Comparison of ENCODE assay signal across 8 mouse cellular contexts in the genomic region with DNA sequence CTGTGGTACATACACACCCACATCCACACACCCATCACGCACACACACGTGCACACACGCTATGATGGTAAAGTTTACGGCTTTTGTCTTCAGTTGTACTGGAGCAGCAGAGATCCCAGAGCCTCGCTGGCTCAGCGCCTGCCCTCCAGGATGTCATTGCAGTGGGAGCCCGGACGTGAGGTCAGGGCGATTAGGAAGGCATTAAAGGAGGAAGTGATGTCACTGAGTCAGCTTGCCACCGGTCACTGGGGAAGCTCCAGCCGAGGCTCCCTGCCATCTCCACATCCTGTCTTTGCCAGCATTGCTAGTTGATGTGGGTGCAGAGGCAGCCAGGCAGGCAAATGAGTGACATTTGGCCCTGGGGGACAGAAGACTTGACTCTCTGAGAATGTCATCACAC.
DNase-seq lines count a peak whose midpoint lies in the region; ATAC-seq and TF ChIP-seq lines count a peak whose summit lies in the region.

No protein-coding gene starts in this region.

- H3K36me3 ChIP-seq in intestine, postnatal 0 days (ENCODE audit: control insufficient read depth, insufficient read depth): peaks cover 4% of the 10 kb centered on the region; the same call in 1 of the 2 replicates

- H3K4me2 ChIP-seq in intestine, postnatal 0 days (replicated peaks; ENCODE audit: low read depth): peak overlapping the region; percentile 24; the same call in 1 of the 2 replicates

- peak overlapping the region; percentile 57 for H3K27ac ChIP-seq in intestine, postnatal 0 days (ENCODE audit: low read depth, low read length)

- H3K4me1 ChIP-seq in intestine, postnatal 0 days (replicated peaks; ENCODE audit: control insufficient read depth, insufficient read depth, low read length): no peaks in the 10 kb centered on the region

- intact Hi-C loops in left cerebral cortex, postnatal 4 days (cut with DNase I): no loop called here

- 57% methylated on average over 11 of the region's 11 CpGs for WGBS in intestine, postnatal 0 days

- H3K9ac ChIP-seq in intestine, postnatal 0 days (ENCODE audit: low read depth, low read length): no peak overlapping the region

- no peak for TF ChIP-seq CTCF in intestine, postnatal 0 days (IDR thresholded peaks at IDR 0.05; ENCODE audit: low read depth)

- no peaks in the 10 kb centered on the region for H3K27me3 ChIP-seq in intestine, postnatal 0 days (replicated peaks; ENCODE audit: control insufficient read depth, insufficient read depth, low read length)

- peak; percentile 20 for DNase-seq in embryo, embryonic 10 days (ENCODE audit: low spot score)
- DNase-seq in embryo, embryonic 9.5 days (ENCODE audit: extremely low spot score): no peak
- peak; percentile 52 for DNase-seq in gastrocnemius, postnatal 10 days
- peak; percentile 83 for DNase-seq in lung, postnatal 10 days
- peak; percentile 54 for DNase-seq in thymus, postnatal 14 days
- DNase-seq in left cerebral cortex, postnatal 4 days: no peak
- DNase-seq in frontal cortex, postnatal 36 days (ENCODE audit: low spot score in 2 of 2): no peak

- H3K9me3 ChIP-seq in intestine, postnatal 0 days (ENCODE audit: control insufficient read depth): no peaks in the 10 kb centered on the region

- no peak overlapping the region for H3K4me3 ChIP-seq in intestine, postnatal 0 days (ENCODE audit: low read depth, low read length)

- 0 out of 2 replicates have a peak, but pooled peaks have one; percentile 6 for ATAC-seq in intestine, postnatal 0 days

Comparison
In these comparisons a context has a peak if more than half of its experiments do, and no peak if none do; other contexts are left out.
1. DNase-seq: peak in embryo, embryonic 10 days (single experiment), gastrocnemius, postnatal 10 days (single experiment), lung, postnatal 10 days (single experiment) and thymus, postnatal 14 days (single experiment); none in embryo, embryonic 9.5 days (single experiment), left cerebral cortex, postnatal 4 days (single experiment) and frontal cortex, postnatal 36 days (0 of 2).